Mouse (Mus musculus): Measurements from ENCODE around the gene Tenm3. TPM values are rescaled to one million over a fixed set of nuclear protein-coding genes. Genes with fewer than 3 reads are reported as not detected.

Tenm3 gene
- polyA plus RNA-seq, 1 experiment from 2014 or later: 23.4 TPM

GRCm38 (mm10) chr8:48842516-48842990, 1.2 kb downstream of the Tenm3 start:
- ATAC-seq (replicated peaks): no peak; the same call in 1 of the 2 replicates
- Histone ChIP-seq H3K4me2 (replicated peaks) (peak overlapping the region; percentile 100), H3K27ac (replicated peaks) (peak overlapping the region; percentile 50), H3K4me1 (peaks cover 21% of the 10 kb centered on the region), H3K4me3 (peak overlapping the region; percentile 91), H3K9me3 (no peaks in the 10 kb centered on the region), H3K27me3 (peaks cover 21% of the 10 kb centered on the region), H3K36me3 (no peaks in the 10 kb centered on the region), H3K9ac (replicated peaks) (peak overlapping the region; percentile 61)
- WGBS: 0% methylated on average over 11 of the region's 11 CpGs

- Histone ChIP-seq H3K4me2 (replicated peaks) (peak overlapping the region; percentile 100), H3K36me3 (no peaks in the 10 kb centered on the region), H3K27me3 (peaks cover 21% of the 10 kb centered on the region), H3K9me3 (no peaks in the 10 kb centered on the region), H3K4me3 (peak overlapping the region; percentile 91), H3K4me1 (peaks cover 21% of the 10 kb centered on the region), H3K9ac (replicated peaks) (no peak overlapping the region; the same call in 1 of the 2 replicates), H3K27ac (replicated peaks) (no peak overlapping the region)
- ATAC-seq (replicated peaks): no peak
- 9% methylated on average over 4 of the region's 4 CpGs for WGBS
Observed at GRCm38 (mm10) chr8:48842035-48842434, 1.7 kb downstream of the Tenm3 start.

- Histone ChIP-seq H3K27ac (replicated peaks) (no peak overlapping the region), H3K4me3 (no peak overlapping the region), H3K4me2 (replicated peaks) (no peak overlapping the region), H3K36me3 (no peaks in the 10 kb centered on the region), H3K9me3 (no peaks in the 10 kb centered on the region), H3K27me3 (no peaks in the 10 kb centered on the region; the same call in 1 of the 2 replicates), H3K4me1 (no peaks in the 10 kb centered on the region), H3K9ac (replicated peaks) (no peak overlapping the region)
- WGBS: 70% methylated on average over 2 of the region's 2 CpGs
- no peak for ATAC-seq (replicated peaks)
Observed at GRCm38 (mm10) chr8:48835745-48836144, 8.0 kb downstream of the Tenm3 start.

GRCm38 (mm10) chr8:48827454-48827853, 16.3 kb downstream of the Tenm3 start:
- Histone ChIP-seq H3K27ac (replicated peaks) (no peak overlapping the region), H3K4me3 (no peak overlapping the region), H3K9me3 (no peaks in the 10 kb centered on the region), H3K27me3 (no peaks in the 10 kb centered on the region), H3K9ac (replicated peaks) (no peak overlapping the region), H3K36me3 (no peaks in the 10 kb centered on the region), H3K4me2 (replicated peaks) (no peak overlapping the region), H3K4me1 (no peaks in the 10 kb centered on the region)
- 62% methylated on average over 9 of the region's 9 CpGs for WGBS
- no peak for ATAC-seq (replicated peaks)

GRCm38 (mm10) chr8:48825666-48826065, 18.1 kb downstream of the Tenm3 start:
- H3K4me1 ChIP-seq: no peaks in the 10 kb centered on the region
- ATAC-seq (replicated peaks): no peak
- no peak overlapping the region for H3K9ac ChIP-seq (replicated peaks)
- no peaks in the 10 kb centered on the region for H3K27me3 ChIP-seq
- no peak overlapping the region for H3K27ac ChIP-seq (replicated peaks)
- no peaks in the 10 kb centered on the region for H3K9me3 ChIP-seq
- H3K4me3 ChIP-seq: no peak overlapping the region
- 95% methylated on average over 7 of the region's 7 CpGs for WGBS
- no peak overlapping the region for H3K4me2 ChIP-seq (replicated peaks)
- no peaks in the 10 kb centered on the region for H3K36me3 ChIP-seq

- 83% methylated on average over 4 of the region's 4 CpGs for WGBS
- Histone ChIP-seq H3K9me3 (no peaks in the 10 kb centered on the region), H3K4me3 (no peak overlapping the region), H3K27me3 (no peaks in the 10 kb centered on the region), H3K9ac (replicated peaks) (no peak overlapping the region), H3K27ac (replicated peaks) (no peak overlapping the region), H3K4me1 (0 out of 2 replicates have a peak, but pooled peaks cover 2% of the 10 kb centered on the region), H3K4me2 (replicated peaks) (no peak overlapping the region), H3K36me3 (no peaks in the 10 kb centered on the region)
- ATAC-seq (replicated peaks): no peak
Observed at GRCm38 (mm10) chr8:48822291-48822690, 21.5 kb downstream of the Tenm3 start.

- no peak for ATAC-seq (replicated peaks)
- H3K9ac ChIP-seq (replicated peaks): no peak overlapping the region
Observed at GRCm38 (mm10) chr8:48819962-48820361, 23.8 kb downstream of the Tenm3 start.

GRCm38 (mm10) chr8:48819348-48819747, 24.4 kb downstream of the Tenm3 start:
- Histone ChIP-seq H3K4me3 (no peak overlapping the region), H3K27ac (replicated peaks) (no peak overlapping the region), H3K27me3 (no peaks in the 10 kb centered on the region), H3K4me2 (replicated peaks) (no peak overlapping the region), H3K4me1 (0 out of 2 replicates have a peak, but pooled peaks cover 2% of the 10 kb centered on the region), H3K9ac (replicated peaks) (no peak overlapping the region), H3K9me3 (no peaks in the 10 kb centered on the region), H3K36me3 (no peaks in the 10 kb centered on the region)
- 67% methylated on average over 5 of the region's 5 CpGs for WGBS
- ATAC-seq (replicated peaks): no peak

More at GRCm38 (mm10) chr8:48819962-48820361, 23.8 kb downstream of the Tenm3 start:
- H3K4me3 ChIP-seq: no peak overlapping the region
- no peak overlapping the region for H3K27ac ChIP-seq (replicated peaks)
- H3K36me3 ChIP-seq: no peaks in the 10 kb centered on the region
- no peaks in the 10 kb centered on the region for H3K9me3 ChIP-seq
- 37% methylated on average over 6 of the region's 6 CpGs for WGBS
- no peaks in the 10 kb centered on the region for H3K27me3 ChIP-seq
- 0 out of 2 replicates have a peak, but pooled peaks cover 2% of the 10 kb centered on the region for H3K4me1 ChIP-seq
- no peak overlapping the region for H3K4me2 ChIP-seq (replicated peaks)

- Histone ChIP-seq H3K4me3 (no peak overlapping the region), H3K9ac (replicated peaks) (no peak overlapping the region), H3K4me1 (0 out of 2 replicates have a peak, but pooled peaks cover 2% of the 10 kb centered on the region), H3K9me3 (no peaks in the 10 kb centered on the region), H3K36me3 (no peaks in the 10 kb centered on the region), H3K4me2 (replicated peaks) (no peak overlapping the region), H3K27me3 (no peaks in the 10 kb centered on the region), H3K27ac (replicated peaks) (no peak overlapping the region)
- no peak for ATAC-seq (replicated peaks)
- 67% methylated on average over 13 of the region's 13 CpGs for WGBS
Observed at GRCm38 (mm10) chr8:48816941-48817340, 26.8 kb downstream of the Tenm3 start.

- no peaks in the 10 kb centered on the region for H3K36me3 ChIP-seq
- no peak overlapping the region for H3K4me2 ChIP-seq (replicated peaks)
- no peak for ATAC-seq (replicated peaks)
- 100% methylated on average over 1 of the region's 1 CpGs for WGBS
- H3K4me3 ChIP-seq: no peak overlapping the region
- no peaks in the 10 kb centered on the region for H3K4me1 ChIP-seq
- H3K27me3 ChIP-seq: no peaks in the 10 kb centered on the region
- H3K9ac ChIP-seq (replicated peaks): no peak overlapping the region
- no peak overlapping the region for H3K27ac ChIP-seq (replicated peaks)
- no peaks in the 10 kb centered on the region for H3K9me3 ChIP-seq
Observed at GRCm38 (mm10) chr8:48812196-48812741, 31.5 kb downstream of the Tenm3 start.

GRCm38 (mm10) chr8:48810615-48811014, 33.1 kb downstream of the Tenm3 start:
- Histone ChIP-seq H3K4me1 (no peaks in the 10 kb centered on the region), H3K9ac (replicated peaks) (no peak overlapping the region), H3K4me3 (no peak overlapping the region), H3K27me3 (no peaks in the 10 kb centered on the region), H3K9me3 (no peaks in the 10 kb centered on the region), H3K27ac (replicated peaks) (no peak overlapping the region), H3K4me2 (replicated peaks) (no peak overlapping the region), H3K36me3 (no peaks in the 10 kb centered on the region)
- no peak for ATAC-seq (replicated peaks)
- 59% methylated on average over 1 of the region's 1 CpGs for WGBS

GRCm38 (mm10) chr8:48809104-48809503, 34.6 kb downstream of the Tenm3 start:
- H3K36me3 ChIP-seq: no peaks in the 10 kb centered on the region
- no peaks in the 10 kb centered on the region for H3K9me3 ChIP-seq
- H3K27ac ChIP-seq (replicated peaks): no peak overlapping the region
- ATAC-seq (replicated peaks): no peak
- no peak overlapping the region for H3K9ac ChIP-seq (replicated peaks)
- H3K27me3 ChIP-seq: no peaks in the 10 kb centered on the region
- H3K4me1 ChIP-seq: no peaks in the 10 kb centered on the region
- H3K4me3 ChIP-seq: no peak overlapping the region
- H3K4me2 ChIP-seq (replicated peaks): no peak overlapping the region
- whole genome bisulfite sequencing: 39% methylated on average over 3 of the region's 3 CpGs

GRCm38 (mm10) chr8:48803070-48803469, 40.7 kb downstream of the Tenm3 start:
- WGBS: 89% methylated on average over 8 of the region's 8 CpGs
- H3K9ac ChIP-seq (replicated peaks): no peak overlapping the region
- no peak for ATAC-seq (replicated peaks)

More at GRCm38 (mm10) chr8:48803070-48803469, 40.7 kb downstream of the Tenm3 start:
- H3K9me3 ChIP-seq: no peaks in the 10 kb centered on the region
- no peaks in the 10 kb centered on the region for H3K27me3 ChIP-seq
- no peak overlapping the region for H3K4me3 ChIP-seq
- no peaks in the 10 kb centered on the region for H3K36me3 ChIP-seq
- H3K4me1 ChIP-seq: peaks cover 1% of the 10 kb centered on the region; the same call in 1 of the 2 replicates
- no peak overlapping the region for H3K27ac ChIP-seq (replicated peaks)
- no peak overlapping the region for H3K4me2 ChIP-seq (replicated peaks)
